Mouse (Mus musculus) CH12.LX (cell line): ENCODE data around the gene Chchd4. TPM values are rescaled to one million over a fixed set of nuclear protein-coding genes. Genes with fewer than 3 reads are reported as not detected.

Experiments used
- DNase-seq: peaks from one replicate; pipeline ENCODE4 v3.0.0-alpha.2; 2013; ENCODE audit errors: extremely low read depth
- H3K27ac ChIP-seq: 2 replicates; pipeline ENCODE4 v1.5.1; 2012; ENCODE audit warnings: low read depth, mild to moderate bottlenecking, control low read depth, moderate library complexity; ENCODE audit not compliant: insufficient read depth
- H3K27me3 ChIP-seq: replicated peaks from 2 replicates; pipeline ENCODE3; 2012; ENCODE audit warnings: inconsistent platforms
- H3K36me3 ChIP-seq, 2 experiments: replicated peaks in 1 of 2; 2 replicates each; pipeline versions ENCODE3 to v1.6.1; 2012; ENCODE audit warnings: inconsistent platforms in 1 of 2, low read length in 1 of 2, mild to moderate bottlenecking in 1 of 2, mixed read lengths in 1 of 2, moderate library complexity in 1 of 2; ENCODE audit not compliant: control insufficient read depth in 1 of 2, insufficient read depth in 1 of 2
- H3K4me1 ChIP-seq, 2 experiments: 2 replicates each; pipeline ENCODE4 v1.6.1; 2012; ENCODE audit warnings: inconsistent platforms in 1 of 2, moderate library complexity in 1 of 2; ENCODE audit not compliant: insufficient read depth in 2 of 2, control insufficient read depth in 1 of 2
- H3K4me2 ChIP-seq: 2 replicates; pipeline ENCODE4 v1.6.1; 2012; ENCODE audit warnings: low read depth, mild to moderate bottlenecking, control low read depth; ENCODE audit not compliant: poor library complexity, insufficient read depth, severe bottlenecking
- H3K4me3 ChIP-seq, 3 experiments: fragments of 150-350 bp in 1 of 3; sonication (generic) in 1 of 3; replicated peaks in 1 of 3; 2 replicates each; pipeline versions ENCODE3 to v1.5.1; 2011 to 2012; ENCODE audit warnings: low read depth in 2 of 3, low read length in 2 of 3, mild to moderate bottlenecking in 2 of 3, moderate library complexity in 2 of 3, control low read depth in 1 of 3, improper control_type of control experiment in 1 of 3, inconsistent platforms in 1 of 3, mixed read lengths in 1 of 3; ENCODE audit not compliant: poor library complexity in 1 of 3
- H3K79me2 ChIP-seq: replicated peaks from 2 replicates; pipeline ENCODE4 v1.6.1; 2012; ENCODE audit warnings: mild to moderate bottlenecking, moderate library complexity; ENCODE audit not compliant: control insufficient read depth, poor library complexity, insufficient read depth, severe bottlenecking; ENCODE audit errors: extremely low read depth
- H3K9ac ChIP-seq: 2 replicates; pipeline ENCODE4 v1.6.1; 2012; ENCODE audit warnings: low read depth, mild to moderate bottlenecking, control low read depth, moderate library complexity; ENCODE audit not compliant: insufficient read depth
- H3K9me3 ChIP-seq: replicated peaks from 2 replicates; pipeline ENCODE3; 2012; ENCODE audit warnings: low read length, inconsistent platforms, mixed read lengths
- BHLHE40 ChIP-seq: IDR thresholded peaks from 2 replicates; pipeline ENCODE4 v1.6.1; 2011; ENCODE audit warnings: mild to moderate bottlenecking, low read depth, low read length, improper control_type of control experiment
- CHD1 ChIP-seq: IDR thresholded peaks from 2 replicates; pipeline ENCODE4 v1.6.1; 2012; ENCODE audit warnings: low read depth, low read length, improper control_type of control experiment, inconsistent platforms
- CHD2 ChIP-seq: IDR thresholded peaks from 2 replicates; pipeline ENCODE4 v1.6.1; 2011; ENCODE audit warnings: low read length, improper control_type of control experiment
- CTCF ChIP-seq, 2 experiments: IDR thresholded peaks in 1 of 2; conservative IDR thresholded peaks in 1 of 2; 2 replicates each; pipeline ENCODE4 v1.5.1; 2011 to 2012; ENCODE audit warnings: low read depth in 2 of 2, low read length in 2 of 2, improper control_type of control experiment in 1 of 2, inconsistent platforms in 1 of 2, mild to moderate bottlenecking in 1 of 2, moderate library complexity in 1 of 2
- E2F4 ChIP-seq: IDR thresholded peaks from 2 replicates; pipeline ENCODE4 v1.6.1; 2011; ENCODE audit warnings: low read depth, low read length, improper control_type of control experiment; ENCODE audit not compliant: insufficient replicate concordance
- ELF1 ChIP-seq: IDR thresholded peaks from 2 replicates; pipeline ENCODE4 v1.6.1; 2014; ENCODE audit warnings: low read depth, mild to moderate bottlenecking, inconsistent platforms, low read length, improper control_type of control experiment
- EP300 ChIP-seq: IDR thresholded peaks from 2 replicates; pipeline ENCODE4 v1.6.1; 2011; ENCODE audit warnings: low read length, improper control_type of control experiment
- HCFC1 ChIP-seq: IDR thresholded peaks from 2 replicates; pipeline ENCODE4 v1.6.1; 2012; ENCODE audit warnings: low read depth, mild to moderate bottlenecking, inconsistent platforms, low read length, improper control_type of control experiment
- IRF4 ChIP-seq: IDR thresholded peaks from 2 replicates; pipeline ENCODE4 v1.6.1; 2014; ENCODE audit warnings: low read depth, mild to moderate bottlenecking, inconsistent platforms, low read length, improper control_type of control experiment
- JUND ChIP-seq: conservative IDR thresholded peaks from 2 replicates; pipeline ENCODE4 v1.6.1; 2011; ENCODE audit warnings: low read depth, low read length, improper control_type of control experiment
- KAT2A ChIP-seq: IDR thresholded peaks from 2 replicates; pipeline ENCODE4 v1.6.1; 2012; ENCODE audit warnings: low read length, improper control_type of control experiment, inconsistent platforms; ENCODE audit not compliant: insufficient replicate concordance
- MAX ChIP-seq: IDR thresholded peaks from 2 replicates; pipeline ENCODE4 v1.6.1; 2011; ENCODE audit warnings: low read length, improper control_type of control experiment
- MAZ ChIP-seq: IDR thresholded peaks from 2 replicates; pipeline ENCODE4 v1.6.1; 2012; ENCODE audit warnings: low read depth, mild to moderate bottlenecking, inconsistent platforms, low read length, improper control_type of control experiment, moderate library complexity
- MXI1 ChIP-seq: IDR thresholded peaks from 2 replicates; pipeline ENCODE4 v1.6.1; 2011; ENCODE audit warnings: mild to moderate bottlenecking, low read depth, low read length, improper control_type of control experiment
- MYC ChIP-seq: IDR thresholded peaks from 2 replicates; pipeline ENCODE4 v1.6.1; 2011; ENCODE audit warnings: low read depth, mild to moderate bottlenecking, improper control_type of control experiment, low read length
- NELFE ChIP-seq: IDR thresholded peaks from 2 replicates; pipeline ENCODE4 v1.6.1; 2011; ENCODE audit warnings: low read depth, low read length, improper control_type of control experiment
- NRF1 ChIP-seq: IDR thresholded peaks from 2 replicates; pipeline ENCODE4 v1.6.1; 2014; ENCODE audit warnings: low read depth, mild to moderate bottlenecking, inconsistent platforms, low read length, improper control_type of control experiment, moderate library complexity
- POLR2A ChIP-seq: IDR thresholded peaks from 2 replicates; pipeline ENCODE4 v1.6.1; 2011; ENCODE audit warnings: low read depth, mild to moderate bottlenecking, improper control_type of control experiment, low read length
- POLR2AphosphoS2 ChIP-seq: IDR thresholded peaks from 2 replicates; pipeline ENCODE4 v1.6.1; 2011; ENCODE audit warnings: low read depth, low read length, improper control_type of control experiment
- RCOR1 ChIP-seq: conservative IDR thresholded peaks from 2 replicates; pipeline ENCODE4 v1.6.1; 2012; ENCODE audit warnings: low read depth, mild to moderate bottlenecking, inconsistent platforms, low read length, improper control_type of control experiment
- SIN3A ChIP-seq: IDR thresholded peaks from 2 replicates; pipeline ENCODE4 v1.6.1; 2012; ENCODE audit warnings: low read length, improper control_type of control experiment, inconsistent platforms
- TBP ChIP-seq: conservative IDR thresholded peaks from 2 replicates; pipeline ENCODE4 v1.6.1; 2011; ENCODE audit warnings: low read depth, low read length, improper control_type of control experiment
- TCF12 ChIP-seq: IDR thresholded peaks from 2 replicates; pipeline ENCODE4 v1.6.1; 2014; ENCODE audit warnings: low read depth, mild to moderate bottlenecking, inconsistent platforms, low read length, improper control_type of control experiment
- UBTF ChIP-seq: IDR thresholded peaks from 2 replicates; pipeline ENCODE4 v1.6.1; 2012; ENCODE audit warnings: low read depth, mild to moderate bottlenecking, inconsistent platforms, low read length, improper control_type of control experiment, moderate library complexity
- USF1 ChIP-seq: IDR thresholded peaks from 2 replicates; pipeline ENCODE4 v1.6.1; 2014; ENCODE audit warnings: low read depth, mild to moderate bottlenecking, inconsistent platforms, low read length, improper control_type of control experiment
- ZKSCAN1 ChIP-seq: IDR thresholded peaks from 2 replicates; pipeline ENCODE4 v1.6.1; 2012; ENCODE audit warnings: low read depth, inconsistent platforms, low read length, improper control_type of control experiment, borderline replicate concordance
- ZMIZ1 ChIP-seq: IDR thresholded peaks from 2 replicates; pipeline ENCODE4 v1.6.1; 2012; ENCODE audit warnings: low read depth, mild to moderate bottlenecking, inconsistent platforms, low read length, improper control_type of control experiment
- ZNF384 ChIP-seq: IDR thresholded peaks from 2 replicates; pipeline ENCODE4 v1.6.1; 2012; ENCODE audit warnings: low read depth, low read length, improper control_type of control experiment, inconsistent platforms
- dilution Hi-C: fragments of 300-500 bp; cut with MboI; formaldehyde crosslinking; loops from 2 replicates; pipeline ENCODE4 v1.14.3; 2020; ENCODE audit warnings: low sequenced_read_pairs; ENCODE audit not compliant: extremely low pct_unique_long_range_greater_than_20kb, extremely low pct_ligation_motif_present
- in situ Hi-C: fragments of 300-500 bp; cut with MboI; formaldehyde crosslinking; loops from 3 replicates; pipeline ENCODE4 v1.14.3; 2019; ENCODE audit warnings: low sequenced_read_pairs, low pct_ligation_motif_present, low pct_unique_long_range_greater_than_20kb, mixed read lengths
- polyA plus RNA-seq: library from polyadenylated mRNA; unstranded; fragments of >175 nt; gene quantifications from 2 replicates; pipeline ENCODE4 v1.2.1, GENCODE M21; 2012; ENCODE audit warnings: low read depth; ENCODE audit not compliant: insufficient read length
- total RNA-seq, 2 experiments: library from RNA; depleted of rRNA; stranded (reverse); fragments of 300-350 nt in 1 of 2; fragments of >200 nt in 1 of 2; gene quantifications; 2 replicates each; pipeline ENCODE4 v1.2.3; 2012 to 2014

Gene Chchd4
- total and polyA plus RNA-seq, 3 experiments = 30.1 to 49.7 (median 41.4) TPM

DNA sequence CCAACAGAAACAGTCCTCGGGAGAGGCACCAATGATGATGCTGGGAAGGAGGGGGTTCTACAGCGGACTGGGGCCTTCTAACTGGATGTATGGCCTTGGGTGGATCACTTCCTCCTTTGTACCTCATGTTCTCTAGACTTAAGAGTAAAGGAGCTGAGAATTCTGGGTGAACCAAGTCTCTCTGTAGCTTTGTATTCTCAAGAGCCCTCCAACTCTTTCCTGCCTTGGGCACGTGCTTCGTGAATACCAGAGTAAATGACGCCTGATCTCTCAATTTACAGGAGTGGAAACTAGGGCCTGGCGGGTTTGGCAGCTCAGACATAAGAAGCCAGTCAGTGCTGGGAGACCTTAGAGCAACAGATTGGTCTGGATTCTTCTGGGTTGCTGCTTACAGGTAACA lies 1.0 kb downstream of the Chchd4 start:
- Histone ChIP-seq H3K27ac (peak overlapping the region; percentile 46; the same call in 1 of the 2 replicates), H3K4me1 (peaks cover 16 to 59% of the 10 kb centered on the region in 2 experiments), H3K9me3 (no peaks in the 10 kb centered on the region), H3K79me2 (peaks cover 49% of the 10 kb centered on the region), H3K36me3 (peaks cover 16 to 59% of the 10 kb centered on the region in 2 experiments), H3K4me3 (peak overlapping the region; percentile 74 to 97 (median 92)), H3K27me3 (no peaks in the 10 kb centered on the region), H3K9ac (peak overlapping the region; percentile 93), H3K4me2 (peak overlapping the region; percentile 90)
- dilution Hi-C loops (no loop called here), in situ Hi-C loops (no loop called here)
- DNase-seq = peak; percentile 87
- TF ChIP-seq BHLHE40 = peak; percentile 88
- no peak for TF ChIP-seq USF1
- 0 out of 2 replicates have a peak, but pooled peaks have one; percentile 29 for TF ChIP-seq TCF12
- TF ChIP-seq POLR2A = peak; percentile 61
- TF ChIP-seq RCOR1 = no peak
- peak; percentile 56; the same call in 1 of the 2 replicates for TF ChIP-seq NELFE
- TF ChIP-seq UBTF = no peak
- TF ChIP-seq ZNF384 = no peak
- TF ChIP-seq NRF1 = no peak
- TF ChIP-seq MXI1 = peak; percentile 71
- peak; percentile 97 for TF ChIP-seq MYC
- TF ChIP-seq TBP = peak; percentile 77; the same call in 1 of the 2 replicates
- no peak for TF ChIP-seq CHD2
- TF ChIP-seq CHD1 = no peak
- TF ChIP-seq POLR2AphosphoS2 = no peak
- peak; percentile 63 for TF ChIP-seq SIN3A
- peak; percentile 40; the same call in 1 of the 2 replicates for TF ChIP-seq EP300
- peak; percentile 63; the same call in 1 of the 2 replicates for TF ChIP-seq IRF4
- TF ChIP-seq MAX = peak; percentile 90
- TF ChIP-seq E2F4 = no peak
- TF ChIP-seq MAZ = peak; percentile 24; the same call in 1 of the 2 replicates
- TF ChIP-seq KAT2A = no peak
- peak; percentile 60 for TF ChIP-seq ELF1
- TF ChIP-seq CTCF (conservative IDR thresholded peaks at IDR 0.05 in 1 of 2, IDR thresholded peaks at IDR 0.05 in 1 of 2; ENCODE audit: low read depth in 2 of 2, low read length in 2 of 2) = no peak
- no peak for TF ChIP-seq JUND
- TF ChIP-seq ZMIZ1 = no peak
- peak; percentile 61 for TF ChIP-seq HCFC1
- no peak for TF ChIP-seq ZKSCAN1
